Mouse (Mus musculus): ENCODE results near the gene 4922502D21Rik.

Gene 4922502D21Rik

DNA sequence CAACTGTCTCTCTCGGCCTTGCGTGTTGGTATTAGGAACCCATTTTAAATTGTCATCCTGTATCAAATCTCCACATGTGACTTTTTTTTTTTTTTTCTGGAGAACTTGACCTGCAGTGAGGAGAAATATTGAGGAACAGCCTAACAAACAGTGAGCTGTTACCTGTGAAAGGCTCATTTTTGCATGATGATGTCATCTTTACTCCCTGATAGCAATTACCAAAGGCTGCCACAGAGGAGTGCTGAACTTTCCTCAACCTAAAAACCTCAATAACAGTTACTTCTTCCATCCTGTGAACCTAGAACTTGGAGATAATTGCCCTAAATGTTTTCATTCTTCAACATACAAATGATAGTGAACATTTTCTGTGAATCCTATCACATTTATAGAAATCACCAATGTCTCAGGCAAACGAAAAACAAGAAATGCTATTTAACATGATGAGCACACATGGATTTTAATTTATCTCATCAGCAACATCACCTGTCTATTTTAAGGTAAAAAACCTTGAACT is 16.9 kb downstream of the 4922502D21Rik start:
- DNase-seq (ENCODE audit: low read depth, low spot score): no peak

DNA sequence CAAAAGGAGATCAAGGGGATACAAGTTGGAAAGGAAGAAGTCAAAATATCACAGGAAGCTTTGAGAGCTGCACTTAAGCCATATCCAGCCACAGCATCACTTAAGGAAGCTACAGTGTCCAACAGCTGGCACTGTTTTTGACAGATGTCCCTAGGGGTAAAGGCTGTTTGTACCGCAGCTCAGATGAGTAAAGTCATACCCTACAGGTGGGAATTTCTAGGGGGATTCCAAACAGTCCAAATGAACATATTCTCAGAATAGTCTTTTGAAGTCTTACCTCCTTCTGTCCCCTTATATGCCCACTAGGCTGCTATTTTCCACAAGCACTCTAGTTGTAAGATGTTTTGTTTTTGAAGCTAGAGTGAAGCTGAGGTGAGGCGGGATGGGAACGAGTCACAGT is 19.1 kb downstream of the 4922502D21Rik start:
- DNase-seq (ENCODE audit: low read depth, low spot score): no peak

DNA sequence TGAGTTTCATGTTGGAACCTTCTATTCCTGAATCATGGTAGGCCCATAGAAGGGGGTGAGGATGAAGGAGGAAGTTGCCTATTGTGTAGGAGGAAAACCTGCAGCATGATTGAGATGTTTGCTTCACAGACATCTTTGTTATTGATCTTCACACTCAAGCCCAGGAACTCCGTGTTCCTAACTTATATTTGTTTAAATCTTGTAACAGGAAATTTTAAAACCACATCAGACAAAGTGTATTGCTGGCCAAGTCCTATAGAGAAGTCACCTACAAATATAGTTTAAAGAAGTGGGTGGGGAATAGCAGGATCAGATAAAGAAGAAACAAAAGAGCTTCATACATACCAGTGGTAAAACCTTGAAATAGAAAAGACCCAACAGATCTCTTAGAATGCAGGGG is 27.4 kb downstream of the 4922502D21Rik start:
- no peak for DNase-seq (ENCODE audit: low read depth, low spot score)

DNA sequence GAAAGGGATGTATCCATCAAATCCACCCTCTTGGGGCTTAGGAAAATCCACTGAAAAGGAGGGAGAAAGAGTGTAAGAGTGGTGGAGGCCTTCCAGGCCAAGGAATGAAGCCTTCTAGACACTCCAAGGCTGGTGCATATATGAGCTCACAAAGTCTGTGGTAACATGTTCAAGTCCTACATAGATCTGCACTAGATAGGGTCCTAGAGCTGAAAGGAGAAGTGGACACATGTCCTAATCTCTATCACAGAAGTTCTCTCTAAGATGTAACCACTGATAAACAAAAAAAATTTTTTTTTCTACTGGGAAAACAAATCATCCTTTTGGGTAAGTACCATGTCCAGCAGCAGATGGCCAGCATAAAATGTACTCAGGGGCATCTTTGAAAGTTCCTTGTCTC is 42.9 kb downstream of the 4922502D21Rik start:
- no peak for DNase-seq (ENCODE audit: low read depth, low spot score)

DNA sequence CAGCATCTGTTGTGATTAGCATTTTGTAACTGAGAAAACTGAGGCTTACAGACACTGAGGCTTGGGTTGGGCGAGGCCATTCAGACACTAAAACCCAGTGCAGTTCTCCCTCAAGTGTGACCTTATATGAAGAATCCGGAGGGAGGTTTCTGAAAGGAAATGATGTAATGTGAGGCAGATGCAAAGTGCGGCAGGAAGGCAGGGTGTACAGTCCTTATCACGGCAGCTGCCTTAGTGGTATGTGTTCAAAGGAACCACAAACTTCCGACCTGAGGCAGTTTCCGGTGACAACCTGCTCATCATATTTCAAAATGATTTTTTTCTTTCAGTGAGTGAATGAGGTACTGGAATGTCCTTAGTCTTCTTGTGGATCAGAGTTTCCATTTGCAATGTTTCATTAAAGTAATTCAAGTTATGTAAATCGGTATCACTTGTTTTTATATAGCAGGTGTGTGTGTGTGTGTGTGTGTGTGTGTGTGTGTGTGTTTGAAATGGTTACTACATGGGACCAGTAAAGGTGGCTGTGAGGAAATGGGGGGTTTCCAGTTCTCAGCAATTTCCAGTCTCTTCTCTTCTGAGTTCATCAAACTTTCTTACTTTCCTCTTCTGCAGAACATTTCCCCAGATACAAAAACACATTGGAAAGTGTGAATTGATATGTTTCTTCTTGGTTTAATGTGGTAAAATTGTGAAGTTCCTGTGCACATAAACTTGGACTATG is 47.1 kb downstream of the 4922502D21Rik start:
- no peak for DNase-seq (ENCODE audit: low read depth, low spot score)

DNA sequence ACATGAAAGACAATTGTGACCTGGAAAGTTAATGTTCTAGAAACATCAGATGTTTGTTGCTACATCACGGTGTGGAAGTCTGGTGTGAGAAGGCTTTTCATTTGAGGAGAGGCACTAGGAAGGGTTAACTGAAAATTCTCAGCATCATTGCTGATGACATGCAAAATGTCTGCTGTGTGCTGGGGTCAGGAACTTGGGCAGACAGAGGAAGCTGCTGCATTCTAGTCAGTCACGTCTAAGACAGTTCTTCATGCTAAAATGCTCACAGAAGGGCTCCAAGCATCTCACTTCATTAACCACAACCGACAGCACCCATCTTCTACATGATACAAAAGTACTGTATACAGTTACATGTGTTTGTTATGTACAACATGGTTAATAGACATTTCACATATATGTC is 48.3 kb downstream of the 4922502D21Rik start:
- DNase-seq (ENCODE audit: low read depth, low spot score): no peak

DNA sequence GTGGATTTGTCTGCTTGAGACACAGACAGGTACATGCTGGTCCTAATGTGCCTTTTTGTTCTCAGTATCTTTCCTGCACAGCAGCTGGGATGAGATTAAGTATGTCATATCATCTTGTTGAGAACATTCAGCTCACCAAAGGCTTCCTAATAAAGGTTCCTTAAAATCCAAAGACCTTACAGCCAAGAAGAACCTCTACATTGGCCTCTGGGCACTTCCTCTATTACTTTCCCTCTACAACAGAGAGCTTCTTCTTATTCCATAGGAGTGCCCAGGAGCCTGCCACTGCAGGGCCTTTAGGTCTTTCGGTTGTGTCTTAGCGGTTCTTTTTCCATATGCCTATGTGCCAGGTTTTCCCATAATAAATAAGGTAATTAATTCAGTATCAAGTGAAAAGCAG is 55.1 kb downstream of the 4922502D21Rik start:
- DNase-seq (ENCODE audit: low read depth, low spot score): no peak

DNA sequence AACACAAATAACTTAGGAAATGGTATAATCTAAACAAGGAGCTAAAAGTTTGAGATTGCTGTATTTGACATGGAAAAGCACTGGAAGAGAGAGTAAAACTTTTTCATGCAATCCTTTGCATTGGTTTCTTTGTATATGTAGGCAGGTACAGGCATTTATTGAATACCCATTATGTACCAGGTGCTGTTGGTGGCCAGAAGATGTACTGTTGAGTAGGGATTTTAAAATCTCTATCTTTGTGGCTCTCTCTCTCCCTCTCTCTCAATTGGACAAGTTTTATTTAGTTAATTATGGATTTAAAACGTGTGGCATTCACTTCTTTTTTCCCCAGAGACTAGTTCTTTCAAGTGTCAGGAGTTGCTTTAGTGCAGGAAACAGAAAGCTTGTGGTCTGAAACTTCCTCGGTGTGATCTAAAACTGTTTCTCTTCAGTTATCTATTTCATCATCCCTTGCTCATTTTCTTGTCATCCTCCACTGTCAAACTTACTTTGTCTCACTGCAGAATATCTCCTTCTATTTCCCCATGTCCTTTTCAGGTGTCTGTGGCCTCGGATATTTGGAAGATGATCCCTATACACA is 55.9 kb downstream of the 4922502D21Rik start:
- no peak for DNase-seq (ENCODE audit: low read depth, low spot score)

DNA sequence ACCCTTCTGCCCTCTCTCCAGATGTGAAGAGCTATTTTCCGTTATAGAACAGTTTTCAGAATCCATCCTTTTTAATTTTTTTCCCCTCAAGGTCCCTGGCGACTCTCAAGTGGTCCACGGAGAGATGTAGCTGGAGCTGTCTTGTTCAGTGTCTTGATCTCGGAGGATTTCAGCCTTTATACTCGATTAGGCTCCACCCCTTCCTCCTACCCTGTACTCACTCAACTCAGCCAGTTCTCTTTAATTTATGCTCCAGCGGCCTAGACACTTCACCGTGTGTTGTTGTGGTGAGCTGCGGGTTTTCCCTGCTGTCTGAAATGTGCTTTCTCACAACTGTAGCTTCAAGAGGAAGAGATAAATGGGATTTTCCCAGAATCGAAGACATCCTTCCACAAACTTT is 56.4 kb downstream of the 4922502D21Rik start, which contains the start of gene Cd69:
Cd69 (minus strand) TSS at position 217 of the 400 bp plus-strand sequence.
- no peak for DNase-seq (ENCODE audit: low read depth, low spot score)

DNA sequence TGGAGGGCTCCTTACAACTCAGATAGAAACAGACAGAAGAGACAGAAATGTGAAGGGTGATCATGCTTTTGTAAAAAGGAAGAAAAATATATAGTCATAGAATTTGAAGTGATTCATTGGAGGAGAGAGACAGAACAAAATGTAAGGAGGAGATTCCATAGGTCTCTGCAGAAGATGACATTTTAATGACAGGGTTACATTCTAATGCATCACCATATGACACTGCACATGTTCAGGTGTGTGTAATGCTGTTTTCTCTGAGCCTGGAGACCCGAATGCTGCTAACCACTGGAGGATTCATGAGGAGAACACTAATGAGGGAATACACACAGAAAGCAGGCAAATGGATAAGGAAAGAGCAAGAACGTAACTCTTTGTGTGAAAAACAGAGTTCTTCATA is 57.1 kb downstream of the 4922502D21Rik start:
- DNase-seq (ENCODE audit: low read depth, low spot score): no peak

DNA sequence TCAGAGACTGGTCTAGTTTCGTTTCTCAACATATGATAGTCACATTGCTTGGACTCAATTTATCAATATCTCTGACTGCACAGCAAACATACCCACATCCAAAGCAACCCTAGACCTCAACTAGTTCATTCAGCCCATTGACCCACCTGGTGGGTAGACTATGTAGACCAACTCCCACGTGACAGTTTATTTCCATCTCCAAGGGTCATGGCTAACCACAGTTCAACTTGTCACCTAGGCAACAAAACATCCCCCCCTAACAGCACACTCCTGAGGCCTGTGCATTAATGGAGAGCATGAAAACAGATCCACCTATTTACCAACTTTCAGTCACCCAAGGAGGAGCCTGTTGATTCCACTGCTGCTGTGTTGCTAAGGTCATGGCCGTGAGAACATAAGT is 57.9 kb downstream of the 4922502D21Rik start:
- no peak for DNase-seq (ENCODE audit: low read depth, low spot score)
